Mouse (Mus musculus): ENCODE results near the gene Mindy4.

Mindy4 gene

GRCm38 (mm10) chr6:55252731-55253247 lies 49.6 kb downstream of the Mindy4 start:
- no peaks in the 10 kb centered on the region for H3K36me3 ChIP-seq (ENCODE audit: insufficient read depth, low read length)
- H3K9me3 ChIP-seq (ENCODE audit: low read length): no peaks in the 10 kb centered on the region
- no peaks in the 10 kb centered on the region for H3K27me3 ChIP-seq (ENCODE audit: insufficient read depth, low read length)
- no peak overlapping the region for H3K4me3 ChIP-seq (replicated peaks; ENCODE audit: low read length)
- TF ChIP-seq POU5F1 (IDR thresholded peaks at IDR 0.05; ENCODE audit: borderline replicate concordance, low read length): no peak
- no peak for TF ChIP-seq CTCF (conservative IDR thresholded peaks at IDR 0.05; ENCODE audit: low read length)
- no peak for TF ChIP-seq NANOG (IDR thresholded peaks at IDR 0.05; ENCODE audit: borderline replicate concordance, low read length)
- H3K4me1 ChIP-seq (replicated peaks; ENCODE audit: low read depth, low read length): no peaks in the 10 kb centered on the region; the same call in 1 of the 2 replicates

GRCm38 (mm10) chr6:55256500-55257191 lies 53.5 kb downstream of the Mindy4 start:
- H3K4me1 ChIP-seq (replicated peaks; ENCODE audit: low read depth, low read length): no peaks in the 10 kb centered on the region
- no peak overlapping the region for H3K4me3 ChIP-seq (replicated peaks; ENCODE audit: low read length)
- H3K36me3 ChIP-seq (ENCODE audit: insufficient read depth, low read length): no peaks in the 10 kb centered on the region
- TF ChIP-seq CTCF (conservative IDR thresholded peaks at IDR 0.05; ENCODE audit: low read length): no peak
- no peak for TF ChIP-seq NANOG (IDR thresholded peaks at IDR 0.05; ENCODE audit: borderline replicate concordance, low read length)
- TF ChIP-seq POU5F1 (IDR thresholded peaks at IDR 0.05; ENCODE audit: borderline replicate concordance, low read length): no peak
- H3K27me3 ChIP-seq (ENCODE audit: insufficient read depth, low read length): no peaks in the 10 kb centered on the region
- no peaks in the 10 kb centered on the region for H3K9me3 ChIP-seq (ENCODE audit: low read length)

GRCm38 (mm10) chr6:55257246-55257645 lies 54.1 kb downstream of the Mindy4 start:
- no peaks in the 10 kb centered on the region for H3K9me3 ChIP-seq (ENCODE audit: low read length)
- H3K36me3 ChIP-seq (ENCODE audit: insufficient read depth, low read length): no peaks in the 10 kb centered on the region
- TF ChIP-seq CTCF (conservative IDR thresholded peaks at IDR 0.05; ENCODE audit: low read length): no peak
- TF ChIP-seq POU5F1 (IDR thresholded peaks at IDR 0.05; ENCODE audit: borderline replicate concordance, low read length): no peak
- no peaks in the 10 kb centered on the region for H3K27me3 ChIP-seq (ENCODE audit: insufficient read depth, low read length)
- H3K4me1 ChIP-seq (replicated peaks; ENCODE audit: low read depth, low read length): no peaks in the 10 kb centered on the region
- H3K4me3 ChIP-seq (replicated peaks; ENCODE audit: low read length): no peak overlapping the region

- no peak overlapping the region for H3K4me3 ChIP-seq (replicated peaks; ENCODE audit: low read length)
- H3K36me3 ChIP-seq (ENCODE audit: insufficient read depth, low read length): no peaks in the 10 kb centered on the region
- TF ChIP-seq POU5F1 (IDR thresholded peaks at IDR 0.05; ENCODE audit: borderline replicate concordance, low read length): no peak
- TF ChIP-seq NANOG (IDR thresholded peaks at IDR 0.05; ENCODE audit: borderline replicate concordance, low read length): no peak
- no peak for TF ChIP-seq CTCF (conservative IDR thresholded peaks at IDR 0.05; ENCODE audit: low read length)
- H3K27me3 ChIP-seq (ENCODE audit: insufficient read depth, low read length): no peaks in the 10 kb centered on the region
- peaks cover 9% of the 10 kb centered on the region for H3K9me3 ChIP-seq (ENCODE audit: low read length)
- no peaks in the 10 kb centered on the region for H3K4me1 ChIP-seq (replicated peaks; ENCODE audit: low read depth, low read length)
These were observed 55.5 kb downstream of the Mindy4 start for GRCm38 (mm10) chr6:55258428-55259325.

GRCm38 (mm10) chr6:55262161-55262560 lies 59.0 kb downstream of the Mindy4 start:
- peaks cover 22% of the 10 kb centered on the region for H3K9me3 ChIP-seq (ENCODE audit: low read length)

GRCm38 (mm10) chr6:55263490-55264046 lies 60.4 kb downstream of the Mindy4 start:
- Histone ChIP-seq H3K9me3 (ENCODE audit: low read length) (peaks cover 22% of the 10 kb centered on the region), H3K27me3 (ENCODE audit: insufficient read depth, low read length) (no peaks in the 10 kb centered on the region), H3K4me3 (replicated peaks; ENCODE audit: low read length) (no peak overlapping the region), H3K4me1 (replicated peaks; ENCODE audit: low read depth, low read length) (no peaks in the 10 kb centered on the region), H3K36me3 (ENCODE audit: insufficient read depth, low read length) (no peaks in the 10 kb centered on the region)
- TF ChIP-seq CTCF (conservative IDR thresholded peaks at IDR 0.05; ENCODE audit: low read length) (no peak), POU5F1 (IDR thresholded peaks at IDR 0.05; ENCODE audit: borderline replicate concordance, low read length) (no peak), NANOG (IDR thresholded peaks at IDR 0.05; ENCODE audit: borderline replicate concordance, low read length) (no peak)

More at GRCm38 (mm10) chr6:55262161-55262560, 59.0 kb downstream of the Mindy4 start:
- no peaks in the 10 kb centered on the region for H3K36me3 ChIP-seq (ENCODE audit: insufficient read depth, low read length)
- no peaks in the 10 kb centered on the region for H3K4me1 ChIP-seq (replicated peaks; ENCODE audit: low read depth, low read length)
- no peaks in the 10 kb centered on the region for H3K27me3 ChIP-seq (ENCODE audit: insufficient read depth, low read length)
- H3K4me3 ChIP-seq (replicated peaks; ENCODE audit: low read length): no peak overlapping the region
- no peak for TF ChIP-seq CTCF (conservative IDR thresholded peaks at IDR 0.05; ENCODE audit: low read length)
- no peak for TF ChIP-seq NANOG (IDR thresholded peaks at IDR 0.05; ENCODE audit: borderline replicate concordance, low read length)
- TF ChIP-seq POU5F1 (IDR thresholded peaks at IDR 0.05; ENCODE audit: borderline replicate concordance, low read length): no peak

- H3K9me3 ChIP-seq (ENCODE audit: low read length): peaks cover 22% of the 10 kb centered on the region
- no peaks in the 10 kb centered on the region for H3K36me3 ChIP-seq (ENCODE audit: insufficient read depth, low read length)
- no peak overlapping the region for H3K4me3 ChIP-seq (replicated peaks; ENCODE audit: low read length)
- no peaks in the 10 kb centered on the region for H3K27me3 ChIP-seq (ENCODE audit: insufficient read depth, low read length)
- H3K4me1 ChIP-seq (replicated peaks; ENCODE audit: low read depth, low read length): no peaks in the 10 kb centered on the region
- no peak for TF ChIP-seq CTCF (conservative IDR thresholded peaks at IDR 0.05; ENCODE audit: low read length)
- no peak for TF ChIP-seq NANOG (IDR thresholded peaks at IDR 0.05; ENCODE audit: borderline replicate concordance, low read length)
- TF ChIP-seq POU5F1 (IDR thresholded peaks at IDR 0.05; ENCODE audit: borderline replicate concordance, low read length): no peak
These were observed 61.7 kb downstream of the Mindy4 start for GRCm38 (mm10) chr6:55264741-55265366.

- H3K36me3 ChIP-seq (ENCODE audit: insufficient read depth, low read length): no peaks in the 10 kb centered on the region
- H3K9me3 ChIP-seq (ENCODE audit: low read length): no peaks in the 10 kb centered on the region
- no peaks in the 10 kb centered on the region for H3K27me3 ChIP-seq (ENCODE audit: insufficient read depth, low read length)
- H3K4me1 ChIP-seq (replicated peaks; ENCODE audit: low read depth, low read length): no peaks in the 10 kb centered on the region
- TF ChIP-seq NANOG (IDR thresholded peaks at IDR 0.05; ENCODE audit: borderline replicate concordance, low read length) (no peak), POU5F1 (IDR thresholded peaks at IDR 0.05; ENCODE audit: borderline replicate concordance, low read length) (no peak), CTCF (conservative IDR thresholded peaks at IDR 0.05; ENCODE audit: low read length) (no peak)
- no peak overlapping the region for H3K4me3 ChIP-seq (replicated peaks; ENCODE audit: low read length)
These were observed 69.8 kb downstream of the Mindy4 start for GRCm38 (mm10) chr6:55272952-55273351.
